Mouse (Mus musculus) thymus, postnatal 25 days (tissue): Measurements from ENCODE around the gene Lrrc3.

ENCODE experiments used
- DNase-seq: peaks from one replicate; pipeline ENCODE4 v3.0.0; 2022

Lrrc3 gene

GRCm38 (mm10) chr10:77864762-77865143 lies 37.6 kb downstream of the Lrrc3 start:
- no peak for DNase-seq

- peak; percentile 56 for DNase-seq
These were observed 38.1 kb downstream of the Lrrc3 start for GRCm38 (mm10) chr10:77864067-77864761.

- no peak for DNase-seq
These were observed 40.7 kb downstream of the Lrrc3 start, which contains the start of gene Gm3285 for GRCm38 (mm10) chr10:77861675-77862074. Gene Gm3285 (plus strand): TSS chr10:77861975.

GRCm38 (mm10) chr10:77852559-77852958 lies 49.8 kb downstream of the Lrrc3 start, which contains the start of gene Gm10318:
Gene Gm10318 (plus strand): TSS chr10:77852859.
- no peak for DNase-seq
